Mouse (Mus musculus) MEL (cell line): ENCODE results near the gene 1600014C10Rik. TPM values are rescaled to one million over a fixed set of nuclear protein-coding genes. Genes with fewer than 3 reads are reported as not detected.

Experiments used
- DNase-seq: peaks from one replicate; pipeline ENCODE4 v3.0.0; 2011; ENCODE audit warnings: low read depth, low spot score
- H3K27ac ChIP-seq: 2 replicates; pipeline ENCODE4 v1.5.1; 2012; ENCODE audit warnings: low read depth, mild to moderate bottlenecking, control low read depth, low read length, moderate library complexity; ENCODE audit not compliant: control insufficient read depth
- H3K27me3 ChIP-seq, 2 experiments: fragments of 150-350 bp in 1 of 2; sonication (generic) in 1 of 2; 2 replicates each; pipeline ENCODE4 v1.6.1; 2012; ENCODE audit warnings: low read length in 2 of 2, mild to moderate bottlenecking in 2 of 2, improper control_type of control experiment in 1 of 2, moderate library complexity in 1 of 2; ENCODE audit not compliant: insufficient read depth in 2 of 2, control insufficient read depth in 1 of 2
- H3K36me3 ChIP-seq, 2 experiments: 2 replicates each; pipeline ENCODE4 v1.6.1; 2012 to 2014; ENCODE audit warnings: low read length in 2 of 2, improper control_type of control experiment in 1 of 2, inconsistent platforms in 1 of 2, mild to moderate bottlenecking in 1 of 2; ENCODE audit not compliant: insufficient read depth in 2 of 2, control insufficient read depth in 1 of 2
- H3K4me1 ChIP-seq, 2 experiments: fragments of 150-350 bp in 1 of 2; sonication (generic) in 1 of 2; 2 replicates each; pipeline ENCODE4 v1.6.1; 2012; ENCODE audit warnings: low read length in 2 of 2, improper control_type of control experiment in 1 of 2, mild to moderate bottlenecking in 1 of 2; ENCODE audit not compliant: insufficient read depth in 2 of 2, control insufficient read depth in 1 of 2
- H3K4me3 ChIP-seq, 2 experiments: fragments of 150-350 bp in 1 of 2; sonication (generic) in 1 of 2; 2 replicates each; pipeline ENCODE4 v1.5.1; 2012; ENCODE audit warnings: low read depth in 2 of 2, low read length in 2 of 2, mild to moderate bottlenecking in 2 of 2, moderate library complexity in 2 of 2, control low read depth in 1 of 2, improper control_type of control experiment in 1 of 2; ENCODE audit not compliant: control insufficient read depth in 1 of 2, insufficient read depth in 1 of 2
- H3K79me2 ChIP-seq: 2 replicates; pipeline ENCODE4 v1.6.1; 2012; ENCODE audit warnings: mild to moderate bottlenecking, low read length, moderate library complexity; ENCODE audit not compliant: control insufficient read depth, poor library complexity, insufficient read depth
- H3K9ac ChIP-seq: 2 replicates; pipeline ENCODE4 v1.6.1; 2012; ENCODE audit warnings: low read depth, mild to moderate bottlenecking, control low read depth, low read length, moderate library complexity; ENCODE audit not compliant: control insufficient read depth, poor library complexity, severe bottlenecking
- H3K9me3 ChIP-seq: fragments of 150-350 bp; sonication (generic); replicated peaks from 2 replicates; pipeline ENCODE4 v1.6.1; 2012; ENCODE audit warnings: mild to moderate bottlenecking, low read length, improper control_type of control experiment, moderate library complexity; ENCODE audit not compliant: insufficient read depth
- CHD1 ChIP-seq: IDR thresholded peaks from 2 replicates; pipeline ENCODE4 v1.6.1; 2012; ENCODE audit warnings: low read depth, mild to moderate bottlenecking, inconsistent platforms, low read length, improper control_type of control experiment
- CTCF ChIP-seq, 3 experiments: IDR thresholded peaks in 2 of 3; conservative IDR thresholded peaks in 1 of 3; 2 replicates each; pipeline ENCODE4 v1.5.1; 2011 to 2012; ENCODE audit warnings: low read length in 3 of 3, low read depth in 2 of 3, mild to moderate bottlenecking in 2 of 3, improper control_type of control experiment in 1 of 3, inconsistent platforms in 1 of 3, mixed read lengths in 1 of 3, moderate library complexity in 1 of 3; ENCODE audit not compliant: control insufficient read depth in 1 of 3, insufficient read depth in 1 of 3, poor library complexity in 1 of 3, severe bottlenecking in 1 of 3
- E2F4 ChIP-seq: IDR thresholded peaks from 2 replicates; pipeline ENCODE4 v1.6.1; 2011; ENCODE audit warnings: low read depth, low read length, improper control_type of control experiment, borderline replicate concordance
- ELF1 ChIP-seq: IDR thresholded peaks from 2 replicates; pipeline ENCODE4 v1.6.1; 2014; ENCODE audit warnings: low read depth, mild to moderate bottlenecking, inconsistent platforms, low read length, improper control_type of control experiment, moderate library complexity
- ETS1 ChIP-seq: IDR thresholded peaks from 2 replicates; pipeline ENCODE4 v1.6.1; 2012; ENCODE audit warnings: low read depth, mild to moderate bottlenecking, inconsistent platforms, low read length, improper control_type of control experiment, moderate library complexity
- HCFC1 ChIP-seq: IDR thresholded peaks from 2 replicates; pipeline ENCODE4 v1.6.1; 2012; ENCODE audit warnings: low read depth, mild to moderate bottlenecking, inconsistent platforms, low read length, improper control_type of control experiment, moderate library complexity
- KAT2A ChIP-seq: conservative IDR thresholded peaks from 2 replicates; pipeline ENCODE4 v1.6.1; 2012; ENCODE audit warnings: low read depth, low read length, improper control_type of control experiment, inconsistent platforms
- MAFK ChIP-seq: IDR thresholded peaks from 2 replicates; pipeline ENCODE4 v1.6.1; 2011; ENCODE audit warnings: low read depth, mild to moderate bottlenecking, low read length, improper control_type of control experiment, borderline replicate concordance
- MAZ ChIP-seq: IDR thresholded peaks from 2 replicates; pipeline ENCODE4 v1.6.1; 2012; ENCODE audit warnings: low read depth, mild to moderate bottlenecking, inconsistent platforms, low read length, improper control_type of control experiment
- MEF2A ChIP-seq: IDR thresholded peaks from 2 replicates; pipeline ENCODE4 v1.6.1; 2014; ENCODE audit warnings: low read depth, mild to moderate bottlenecking, inconsistent platforms, low read length, improper control_type of control experiment; ENCODE audit not compliant: poor library complexity, insufficient replicate concordance, severe bottlenecking; ENCODE audit errors: extremely low read depth
- NRF1 ChIP-seq: IDR thresholded peaks from 2 replicates; pipeline ENCODE4 v1.6.1; 2014; ENCODE audit warnings: low read depth, mild to moderate bottlenecking, inconsistent platforms, low read length, improper control_type of control experiment, moderate library complexity; ENCODE audit not compliant: poor library complexity, insufficient read depth, severe bottlenecking
- RAD21 ChIP-seq: IDR thresholded peaks from 2 replicates; pipeline ENCODE4 v1.6.1; 2011; ENCODE audit warnings: mild to moderate bottlenecking, low read depth, low read length, improper control_type of control experiment
- TBP ChIP-seq: IDR thresholded peaks from 2 replicates; pipeline ENCODE4 v1.8.0; 2011; ENCODE audit warnings: low read depth, low read length, improper control_type of control experiment
- USF2 ChIP-seq, 2 experiments: IDR thresholded peaks; 2 replicates each; pipeline ENCODE4 v1.6.1; 2011 to 2012; ENCODE audit warnings: improper control_type of control experiment in 2 of 2, low read length in 2 of 2, borderline replicate concordance in 1 of 2, inconsistent platforms in 1 of 2, low read depth in 1 of 2, mild to moderate bottlenecking in 1 of 2; ENCODE audit not compliant: insufficient read depth in 1 of 2
- ZC3H11A ChIP-seq: IDR thresholded peaks from 2 replicates; pipeline ENCODE4 v1.6.1; 2012; ENCODE audit warnings: low read depth, mild to moderate bottlenecking, inconsistent platforms, low read length, improper control_type of control experiment
- ZKSCAN1 ChIP-seq: IDR thresholded peaks from 2 replicates; pipeline ENCODE4 v1.6.1; 2012; ENCODE audit warnings: low read depth, mild to moderate bottlenecking, inconsistent platforms, low read length, improper control_type of control experiment, moderate library complexity
- ZMIZ1 ChIP-seq: IDR thresholded peaks from 2 replicates; pipeline ENCODE4 v1.6.1; 2012; ENCODE audit warnings: low read depth, mild to moderate bottlenecking, inconsistent platforms, low read length, improper control_type of control experiment, moderate library complexity
- polyA plus RNA-seq, 2 experiments: library from polyadenylated mRNA; stranded (reverse) in 1 of 2; unstranded in 1 of 2; fragments of >175 nt in 1 of 2; fragments of >200 nt in 1 of 2; gene quantifications; 2 replicates each; pipeline versions ENCODE4 v1.2.1 to v1.2.4; 2012; ENCODE audit warnings: low replicate concordance in 2 of 2, low read depth in 1 of 2; ENCODE audit not compliant: insufficient read length in 2 of 2, insufficient read depth in 1 of 2, missing spikeins in 1 of 2
- total RNA-seq: library from RNA; depleted of rRNA; stranded (reverse); fragments of 300-350 nt; gene quantifications from 2 replicates; pipeline ENCODE4 v1.2.3, GENCODE M21; 2012

The 1600014C10Rik gene
- total and polyA plus RNA-seq, 3 experiments, result 10.2 to 14.7 TPM; not detected in 1

DNA sequence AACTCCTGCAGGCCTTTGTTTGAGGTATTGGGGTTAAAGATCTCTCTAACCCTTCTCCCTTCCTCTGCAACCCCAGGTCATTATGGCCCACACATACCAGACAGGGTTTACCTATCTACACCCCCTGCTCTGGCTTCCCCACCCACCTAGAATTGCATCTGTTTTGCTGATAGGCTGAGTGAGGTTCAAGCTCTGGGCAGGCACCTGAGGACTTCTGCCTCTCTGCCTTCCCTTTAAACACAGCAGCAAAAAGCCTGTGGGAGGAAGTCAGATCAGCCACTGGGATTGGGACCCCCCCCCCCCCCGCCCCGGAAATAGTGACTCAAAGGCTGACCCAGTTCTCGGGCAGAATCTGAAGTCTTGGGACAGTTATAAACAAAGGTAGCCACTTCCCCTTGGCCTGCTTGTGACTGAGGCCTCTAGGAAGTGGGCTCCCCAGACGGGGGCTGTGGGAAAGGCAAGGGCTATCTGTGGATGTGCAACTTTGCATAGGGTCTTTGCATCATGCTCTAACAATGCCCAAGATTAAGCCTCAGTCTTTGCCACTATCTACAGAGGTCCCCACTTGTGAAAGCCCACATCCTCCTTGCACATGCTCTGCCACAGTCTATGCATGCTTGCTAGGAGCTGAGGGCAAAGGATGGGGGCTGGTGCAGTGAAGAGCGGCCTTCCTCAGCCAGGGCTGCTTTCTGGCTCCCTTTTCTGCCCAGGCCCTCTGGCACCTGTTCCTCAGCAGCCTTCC, 31.6 kb downstream of the 1600014C10Rik start:
- TF ChIP-seq ZKSCAN1, result no peak
- Histone ChIP-seq H3K9me3 (no peaks in the 10 kb centered on the region), H3K27me3 (no peaks in the 10 kb centered on the region), H3K27ac (no peak overlapping the region), H3K9ac (no peak overlapping the region), H3K4me3 (no peak overlapping the region), H3K79me2 (no peaks in the 10 kb centered on the region), H3K4me1 (no peaks in the 10 kb centered on the region), H3K36me3 (no peaks in the 10 kb centered on the region)
- no peak for DNase-seq

DNA sequence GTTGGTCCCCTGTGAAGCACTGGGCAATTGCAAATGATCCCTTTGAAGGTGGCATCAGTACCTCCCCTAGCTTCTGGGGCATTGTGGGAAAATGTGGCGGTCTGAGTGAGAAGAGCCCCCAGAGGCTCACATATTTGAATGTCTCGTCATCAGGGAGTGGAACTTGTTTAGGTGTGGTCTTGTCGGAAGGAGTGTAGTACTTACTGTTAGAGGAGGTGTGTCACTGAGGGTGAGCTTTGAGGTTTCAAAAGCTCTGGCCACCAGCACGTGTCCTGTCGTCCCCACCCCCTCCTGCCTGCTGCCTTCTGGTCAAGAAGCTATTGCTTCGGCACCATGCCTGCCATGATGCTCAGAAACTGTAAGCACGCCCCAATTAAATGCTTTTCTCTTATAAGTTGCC, 32.3 kb downstream of the 1600014C10Rik start:
- H3K36me3 ChIP-seq, result no peaks in the 10 kb centered on the region
- no peaks in the 10 kb centered on the region for H3K27me3 ChIP-seq
- H3K79me2 ChIP-seq, result no peaks in the 10 kb centered on the region
- DNase-seq, result no peak
- no peak overlapping the region for H3K27ac ChIP-seq
- no peak overlapping the region for H3K4me3 ChIP-seq
- no peak overlapping the region for H3K9ac ChIP-seq
- no peaks in the 10 kb centered on the region for H3K9me3 ChIP-seq
- TF ChIP-seq ZMIZ1 (no peak), ZC3H11A (no peak), NRF1 (no peak), MEF2A (no peak), MAFK (no peak), E2F4 (no peak), USF2 (IDR thresholded peaks at IDR 0.05; ENCODE audit: borderline replicate concordance in 1 of 2, insufficient read depth in 1 of 2, low read depth in 1 of 2, low read length in 2 of 2) (no peak), CHD1 (no peak), ETS1 (no peak), TBP (no peak), CTCF (IDR thresholded peaks at IDR 0.05 in 2 of 3, conservative IDR thresholded peaks at IDR 0.05 in 1 of 3; ENCODE audit: control insufficient read depth in 1 of 3, insufficient read depth in 1 of 3, low read depth in 2 of 3, low read length in 3 of 3, poor library complexity in 1 of 3, severe bottlenecking in 1 of 3) (no peak), MAZ (no peak), ELF1 (no peak), HCFC1 (no peak), RAD21 (no peak), KAT2A (no peak)
- H3K4me1 ChIP-seq, result no peaks in the 10 kb centered on the region
